Mouse (Mus musculus): ENCODE measurements around the gene Prelp. TPM values are rescaled to one million over a fixed set of nuclear protein-coding genes. Genes with fewer than 3 reads are reported as not detected.

Gene Prelp
- polyA plus RNA-seq, 1 experiment from 2014 or later, result 3.3 TPM

GRCm38 (mm10) chr1:133917456-133918087, 3.6 kb downstream of the Prelp start:
- Histone ChIP-seq H3K9me3 (ENCODE audit: control insufficient read depth) (no peaks in the 10 kb centered on the region), H3K4me3 (ENCODE audit: low read depth, low read length) (no peak overlapping the region), H3K4me1 (replicated peaks; ENCODE audit: control insufficient read depth, insufficient read depth, low read length) (peaks cover 20% of the 10 kb centered on the region; the same call in 1 of the 2 replicates), H3K9ac (ENCODE audit: low read depth, low read length) (no peak overlapping the region), H3K36me3 (ENCODE audit: control insufficient read depth, insufficient read depth) (no peaks in the 10 kb centered on the region), H3K4me2 (replicated peaks; ENCODE audit: low read depth) (no peak overlapping the region), H3K27me3 (replicated peaks; ENCODE audit: control insufficient read depth, insufficient read depth, low read length) (no peaks in the 10 kb centered on the region; the same call in 1 of the 2 replicates), H3K27ac (ENCODE audit: low read depth, low read length) (no peak overlapping the region)
- WGBS, result 47% methylated on average over 11 of the region's 11 CpGs
- TF ChIP-seq CTCF (IDR thresholded peaks at IDR 0.05; ENCODE audit: low read depth), result no peak
- no peak for ATAC-seq

GRCm38 (mm10) chr1:133915723-133916355, 5.4 kb downstream of the Prelp start:
- Histone ChIP-seq H3K27ac (ENCODE audit: low read depth, low read length) (no peak overlapping the region), H3K4me3 (ENCODE audit: low read depth, low read length) (no peak overlapping the region), H3K4me1 (replicated peaks; ENCODE audit: control insufficient read depth, insufficient read depth, low read length) (peaks cover 16% of the 10 kb centered on the region; the same call in 1 of the 2 replicates), H3K4me2 (replicated peaks; ENCODE audit: low read depth) (peak overlapping the region; percentile 3; the same call in 1 of the 2 replicates), H3K27me3 (replicated peaks; ENCODE audit: control insufficient read depth, insufficient read depth, low read length) (peaks cover 3% of the 10 kb centered on the region; the same call in 1 of the 2 replicates), H3K36me3 (ENCODE audit: control insufficient read depth, insufficient read depth) (no peaks in the 10 kb centered on the region), H3K9me3 (ENCODE audit: control insufficient read depth) (no peaks in the 10 kb centered on the region), H3K9ac (ENCODE audit: low read depth, low read length) (no peak overlapping the region)
- WGBS, result 47% methylated on average over 8 of the region's 8 CpGs
- ATAC-seq, result peak; percentile 55
- TF ChIP-seq CTCF (IDR thresholded peaks at IDR 0.05; ENCODE audit: low read depth), result no peak

- Histone ChIP-seq H3K9ac (ENCODE audit: low read depth, low read length) (no peak overlapping the region), H3K9me3 (ENCODE audit: control insufficient read depth) (no peaks in the 10 kb centered on the region), H3K4me1 (replicated peaks; ENCODE audit: control insufficient read depth, insufficient read depth, low read length) (peaks cover 16% of the 10 kb centered on the region; the same call in 1 of the 2 replicates), H3K4me3 (ENCODE audit: low read depth, low read length) (no peak overlapping the region), H3K4me2 (replicated peaks; ENCODE audit: low read depth) (no peak overlapping the region), H3K36me3 (ENCODE audit: control insufficient read depth, insufficient read depth) (no peaks in the 10 kb centered on the region), H3K27me3 (replicated peaks; ENCODE audit: control insufficient read depth, insufficient read depth, low read length) (peaks cover 3% of the 10 kb centered on the region; the same call in 1 of the 2 replicates), H3K27ac (ENCODE audit: low read depth, low read length) (no peak overlapping the region)
- no peak for ATAC-seq
- no peak for TF ChIP-seq CTCF (IDR thresholded peaks at IDR 0.05; ENCODE audit: low read depth)
- 83% methylated on average over 13 of the region's 13 CpGs for WGBS
These were observed 6.1 kb downstream of the Prelp start for GRCm38 (mm10) chr1:133915115-133915514.

GRCm38 (mm10) chr1:133913018-133913417, 8.2 kb downstream of the Prelp start:
- no peak for TF ChIP-seq CTCF (IDR thresholded peaks at IDR 0.05; ENCODE audit: low read depth)
- peaks cover 10% of the 10 kb centered on the region; the same call in 1 of the 2 replicates for H3K4me1 ChIP-seq (replicated peaks; ENCODE audit: control insufficient read depth, insufficient read depth, low read length)
- H3K4me2 ChIP-seq (replicated peaks; ENCODE audit: low read depth), result no peak overlapping the region
- H3K36me3 ChIP-seq (ENCODE audit: control insufficient read depth, insufficient read depth), result no peaks in the 10 kb centered on the region
- no peak for ATAC-seq
- H3K27me3 ChIP-seq (replicated peaks; ENCODE audit: control insufficient read depth, insufficient read depth, low read length), result peaks cover 8% of the 10 kb centered on the region; the same call in 1 of the 2 replicates
- no peak overlapping the region for H3K27ac ChIP-seq (ENCODE audit: low read depth, low read length)
- 62% methylated on average over 6 of the region's 6 CpGs for WGBS
- H3K9me3 ChIP-seq (ENCODE audit: control insufficient read depth), result no peaks in the 10 kb centered on the region
- H3K4me3 ChIP-seq (ENCODE audit: low read depth, low read length), result no peak overlapping the region
- no peak overlapping the region for H3K9ac ChIP-seq (ENCODE audit: low read depth, low read length)

- ATAC-seq, result peak; percentile 14; the same call in 1 of the 2 replicates
- no peak overlapping the region for H3K9ac ChIP-seq (ENCODE audit: low read depth, low read length)
- H3K9me3 ChIP-seq (ENCODE audit: control insufficient read depth), result no peaks in the 10 kb centered on the region
- peaks cover 11% of the 10 kb centered on the region for H3K27me3 ChIP-seq (replicated peaks; ENCODE audit: control insufficient read depth, insufficient read depth, low read length)
- peak; percentile 97 for TF ChIP-seq CTCF (IDR thresholded peaks at IDR 0.05; ENCODE audit: low read depth)
- peaks cover 8% of the 10 kb centered on the region; the same call in 1 of the 2 replicates for H3K4me1 ChIP-seq (replicated peaks; ENCODE audit: control insufficient read depth, insufficient read depth, low read length)
- H3K27ac ChIP-seq (ENCODE audit: low read depth, low read length), result no peak overlapping the region
- H3K4me3 ChIP-seq (ENCODE audit: low read depth, low read length), result no peak overlapping the region
- WGBS, result 30% methylated on average over 4 of the region's 4 CpGs
- no peaks in the 10 kb centered on the region for H3K36me3 ChIP-seq (ENCODE audit: control insufficient read depth, insufficient read depth)
- no peak overlapping the region for H3K4me2 ChIP-seq (replicated peaks; ENCODE audit: low read depth)
These were observed 9.8 kb downstream of the Prelp start for GRCm38 (mm10) chr1:133911456-133911855.

- no peak for ATAC-seq
- H3K4me3 ChIP-seq (ENCODE audit: low read depth, low read length), result no peak overlapping the region
- no peak for TF ChIP-seq CTCF (IDR thresholded peaks at IDR 0.05; ENCODE audit: low read depth)
- H3K27ac ChIP-seq (ENCODE audit: low read depth, low read length), result no peak overlapping the region
- WGBS, result 62% methylated on average over 4 of the region's 4 CpGs
- peaks cover 11% of the 10 kb centered on the region for H3K27me3 ChIP-seq (replicated peaks; ENCODE audit: control insufficient read depth, insufficient read depth, low read length)
- no peaks in the 10 kb centered on the region for H3K9me3 ChIP-seq (ENCODE audit: control insufficient read depth)
- H3K36me3 ChIP-seq (ENCODE audit: control insufficient read depth, insufficient read depth), result no peaks in the 10 kb centered on the region
- no peak overlapping the region for H3K9ac ChIP-seq (ENCODE audit: low read depth, low read length)
- H3K4me1 ChIP-seq (replicated peaks; ENCODE audit: control insufficient read depth, insufficient read depth, low read length), result 0 out of 2 replicates have a peak, but pooled peaks cover 6% of the 10 kb centered on the region
- no peak overlapping the region for H3K4me2 ChIP-seq (replicated peaks; ENCODE audit: low read depth)
These were observed 10.2 kb downstream of the Prelp start for GRCm38 (mm10) chr1:133911008-133911407.

Data from intestine, postnatal 0 days (tissue).